In the genomic region with DNA sequence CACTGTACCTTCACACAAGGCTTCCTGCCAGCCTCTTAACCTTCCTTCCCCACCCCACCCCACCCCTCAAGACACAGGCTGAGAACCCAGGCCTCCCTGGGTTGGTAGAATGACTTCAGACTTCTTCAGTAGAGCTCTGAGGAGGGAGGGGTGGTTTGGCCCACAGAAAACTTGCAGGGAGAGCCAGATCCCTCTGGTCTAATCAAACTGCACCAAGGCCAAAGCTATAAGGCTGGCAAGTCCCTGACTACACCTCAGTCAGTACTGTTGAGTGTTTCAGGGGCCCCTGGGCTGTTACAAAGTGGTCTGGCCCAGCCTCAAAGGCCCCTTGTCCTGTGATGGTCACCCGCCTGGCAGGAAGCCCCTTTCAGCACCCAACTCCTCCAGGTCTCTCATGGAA, we compare ENCODE assay signal across 9 mouse cellular contexts. TPM values are rescaled to one million over a fixed set of nuclear protein-coding genes. Genes with fewer than 3 reads are reported as not detected.
DNase-seq lines count a peak whose midpoint lies in the region; ATAC-seq lines count a peak whose summit lies in the region.
"Had no signal": no experiment of that assay in that cellular context is flagged by ENCODE, and none has a peak within 500 bp of the region (broad histone marks: within the 10 kb centered on the region; RNA-seq: fewer than 3 reads in every experiment).

No protein-coding gene starts in this region.

- H3K4me2 ChIP-seq in forebrain, embryonic 12.5 days = no peak overlapping the region
- H3K4me2 ChIP-seq in lung, embryonic 16.5 days (ENCODE audit: low read depth, low read length) = peak overlapping the region; percentile 69
- H3K4me2 ChIP-seq in intestine, embryonic 14.5 days (ENCODE audit: low read length) = peak overlapping the region; percentile 56
- peak overlapping the region; percentile 55; the same call in 1 of the 2 replicates for H3K4me2 ChIP-seq in neural tube, embryonic 14.5 days (ENCODE audit: low read depth, low read length)

- no peak for ATAC-seq in forebrain, embryonic 12.5 days (ENCODE audit: low FRiP score)
- ATAC-seq in lung, embryonic 16.5 days (ENCODE audit: low read depth) = peak; percentile 26
- no peak for ATAC-seq in intestine, embryonic 14.5 days (replicated peaks; ENCODE audit: low FRiP score, low TSS enrichment, low read depth)
- ATAC-seq in neural tube, embryonic 14.5 days (ENCODE audit: low read depth) = no peak

- H3K27ac ChIP-seq in forebrain, embryonic 10.5 days = peak overlapping the region; percentile 84
- no peak overlapping the region for H3K27ac ChIP-seq in forebrain, embryonic 12.5 days
- H3K27ac ChIP-seq in lung, embryonic 16.5 days (ENCODE audit: low read length) = peak overlapping the region; percentile 89
- H3K27ac ChIP-seq in intestine, embryonic 14.5 days (ENCODE audit: low read depth) = peak overlapping the region; percentile 52
- H3K27ac ChIP-seq in neural tube, embryonic 14.5 days (ENCODE audit: low read depth, low read length) = no peak overlapping the region

- DNase-seq in forebrain, embryonic 10.5 days (ENCODE audit: extremely low spot score, low spot score) = no peak
- no peak for DNase-seq in lung, adult 18-20 months
- peak; percentile 72 for DNase-seq in intestine, embryonic 14.5 days (ENCODE audit: low spot score)
- DNase-seq in urinary bladder, adult 18-20 months (ENCODE audit: low spot score in 2 of 2) = no peak
- no peak for DNase-seq in left cerebral cortex, adult 11 months (ENCODE audit: low spot score)

- no peak overlapping the region; the same call in 1 of the 2 replicates for H3K9ac ChIP-seq in forebrain, embryonic 12.5 days
- H3K9ac ChIP-seq in lung, embryonic 16.5 days (ENCODE audit: low read length) = peak overlapping the region; percentile 69; the same call in 1 of the 2 replicates
- no peak overlapping the region for H3K9ac ChIP-seq in intestine, embryonic 14.5 days (ENCODE audit: low read length)
- H3K9ac ChIP-seq in neural tube, embryonic 14.5 days (replicated peaks; ENCODE audit: low read depth, low read length) = no peak overlapping the region

- H3K9me3 ChIP-seq in forebrain, embryonic 10.5 days = no peaks in the 10 kb centered on the region
- H3K9me3 ChIP-seq in forebrain, embryonic 12.5 days = no peaks in the 10 kb centered on the region
- no peaks in the 10 kb centered on the region for H3K9me3 ChIP-seq in lung, embryonic 16.5 days (ENCODE audit: control insufficient read depth, low read length)
- no peaks in the 10 kb centered on the region for H3K9me3 ChIP-seq in intestine, embryonic 14.5 days (ENCODE audit: control insufficient read depth, low read length)
- no peaks in the 10 kb centered on the region for H3K9me3 ChIP-seq in neural tube, embryonic 14.5 days (ENCODE audit: control insufficient read depth, low read length)

- H3K36me3 ChIP-seq in forebrain, embryonic 10.5 days (replicated peaks) = peaks cover 5% of the 10 kb centered on the region; the same call in 1 of the 2 replicates
- H3K36me3 ChIP-seq in forebrain, embryonic 12.5 days (replicated peaks) = no peaks in the 10 kb centered on the region
- H3K36me3 ChIP-seq in lung, embryonic 16.5 days (ENCODE audit: control insufficient read depth, insufficient read depth, low read length) = no peaks in the 10 kb centered on the region
- H3K36me3 ChIP-seq in intestine, embryonic 14.5 days (ENCODE audit: control insufficient read depth, insufficient read depth, low read length) = no peaks in the 10 kb centered on the region
- no peaks in the 10 kb centered on the region for H3K36me3 ChIP-seq in neural tube, embryonic 14.5 days (ENCODE audit: control insufficient read depth, insufficient read depth, low read length)

- H3K4me1 ChIP-seq in forebrain, embryonic 10.5 days = peaks cover 96% of the 10 kb centered on the region
- H3K4me1 ChIP-seq in forebrain, embryonic 12.5 days = peaks cover 74% of the 10 kb centered on the region
- peaks cover 65% of the 10 kb centered on the region for H3K4me1 ChIP-seq in lung, embryonic 16.5 days (replicated peaks; ENCODE audit: control insufficient read depth, insufficient read depth, low read length)
- H3K4me1 ChIP-seq in intestine, embryonic 14.5 days (replicated peaks; ENCODE audit: control insufficient read depth, insufficient read depth, low read length) = peaks cover 68% of the 10 kb centered on the region
- peaks cover 17% of the 10 kb centered on the region for H3K4me1 ChIP-seq in neural tube, embryonic 14.5 days (ENCODE audit: control insufficient read depth, insufficient read depth, low read length)

- peak overlapping the region; percentile 47; the same call in 1 of the 2 replicates for H3K4me3 ChIP-seq in forebrain, embryonic 10.5 days
- H3K4me3 ChIP-seq in forebrain, embryonic 12.5 days (replicated peaks) = no peak overlapping the region
- peak overlapping the region; percentile 51 for H3K4me3 ChIP-seq in lung, embryonic 16.5 days (ENCODE audit: low read length)
- peak overlapping the region; percentile 30; the same call in 1 of the 2 replicates for H3K4me3 ChIP-seq in intestine, embryonic 14.5 days (ENCODE audit: low read depth, low read length)
- H3K4me3 ChIP-seq in neural tube, embryonic 14.5 days (ENCODE audit: low read depth, low read length) = no peak overlapping the region

- H3K27me3 ChIP-seq in forebrain, embryonic 10.5 days (ENCODE audit: poor library complexity, severe bottlenecking) = 0 out of 2 replicates have a peak, but pooled peaks cover 3% of the 10 kb centered on the region
- H3K27me3 ChIP-seq in forebrain, embryonic 12.5 days = peaks cover 13% of the 10 kb centered on the region; the same call in 1 of the 2 replicates
- no peaks in the 10 kb centered on the region for H3K27me3 ChIP-seq in lung, embryonic 16.5 days (ENCODE audit: control insufficient read depth, insufficient read depth, low read depth, low read length)
- H3K27me3 ChIP-seq in intestine, embryonic 14.5 days (replicated peaks; ENCODE audit: control insufficient read depth, insufficient read depth, low read length) = no peaks in the 10 kb centered on the region
- H3K27me3 ChIP-seq in neural tube, embryonic 14.5 days (ENCODE audit: control insufficient read depth, insufficient read depth, low read length) = no peaks in the 10 kb centered on the region

- 78% methylated on average over 1 of the region's 1 CpGs for WGBS in forebrain, embryonic 10.5 days
- WGBS in forebrain, embryonic 12.5 days = 79% methylated on average over 1 of the region's 1 CpGs
- WGBS in lung, embryonic 16.5 days = 45% methylated on average over 1 of the region's 1 CpGs
- WGBS in intestine, embryonic 14.5 days = 68% methylated on average over 1 of the region's 1 CpGs
- WGBS in neural tube, embryonic 14.5 days = 83% methylated on average over 1 of the region's 1 CpGs

RNA-seq across cellular contexts. Expression of gene Sox13, which starts 6.6 kb away (rescaled TPM):
- polyA plus RNA-seq in forebrain, embryonic 10.5 days (2016; fragmentation: Nextera tagmentation; extraction: Ambion mirVana) = 12.5 and 14.1 TPM in 2 replicates
- polyA plus RNA-seq in forebrain, embryonic 12.5 days (2016; fragmentation: Nextera tagmentation; extraction: Ambion mirVana) = 13.1 and 13.3 TPM in 2 replicates
- 6.1 and 6.7 TPM in 2 replicates for polyA plus RNA-seq in lung, embryonic 16.5 days (2015; fragmentation: Nextera tagmentation; extraction: Ambion mirVana)
- 12.1 and 12.3 TPM in 2 replicates for polyA plus RNA-seq in intestine, embryonic 14.5 days (2014; fragmentation: Nextera tagmentation; extraction: Ambion mirVana)
- polyA plus RNA-seq in neural tube, embryonic 14.5 days (2014; fragmentation: Nextera tagmentation; extraction: Ambion mirVana) = 4.0 and 5.2 TPM in 2 replicates

RNA-seq across cellular contexts. Expression of gene Etnk2, which starts 54.2 kb away (rescaled TPM):
- 1.7 and 2.3 TPM in 2 replicates for polyA plus RNA-seq in forebrain, embryonic 10.5 days (2016; fragmentation: Nextera tagmentation; extraction: Ambion mirVana)
- polyA plus RNA-seq in forebrain, embryonic 12.5 days (2016; fragmentation: Nextera tagmentation; extraction: Ambion mirVana) = 2.5 and 2.6 TPM in 2 replicates
- 2.9 and 3.4 TPM in 2 replicates for polyA plus RNA-seq in lung, embryonic 16.5 days (2015; fragmentation: Nextera tagmentation; extraction: Ambion mirVana)
- 3.7 and 4.6 TPM in 2 replicates for polyA plus RNA-seq in intestine, embryonic 14.5 days (2014; fragmentation: Nextera tagmentation; extraction: Ambion mirVana)
- polyA plus RNA-seq in neural tube, embryonic 14.5 days (2014; fragmentation: Nextera tagmentation; extraction: Ambion mirVana) = 15.4 and 21.6 TPM in 2 replicates
- polyA plus RNA-seq: C2C12 had no signal

Comparison
In these comparisons a context has a peak if more than half of its experiments do, and no peak if none do; other contexts are left out.
1. H3K27ac ChIP-seq: peak in forebrain, embryonic 10.5 days (single experiment), lung, embryonic 16.5 days (single experiment) and intestine, embryonic 14.5 days (single experiment); none in forebrain, embryonic 12.5 days (single experiment) and neural tube, embryonic 14.5 days (single experiment).
2. H3K4me3 ChIP-seq: peak in forebrain, embryonic 10.5 days (single experiment), lung, embryonic 16.5 days (single experiment) and intestine, embryonic 14.5 days (single experiment); none in forebrain, embryonic 12.5 days (single experiment) and neural tube, embryonic 14.5 days (single experiment).